Mouse (Mus musculus) myocyte (in vitro differentiated cells): ENCODE results near the gene Nfkbie. TPM values are rescaled to one million over a fixed set of nuclear protein-coding genes. Genes with fewer than 3 reads are reported as not detected.

Experiments used
- H3K27me3 ChIP-seq: one replicate; pipeline ENCODE4 v1.6.1; 2011; ENCODE audit not compliant: control insufficient read depth, insufficient read depth, insufficient read length
- H3K36me3 ChIP-seq: one replicate; pipeline ENCODE4 v1.6.1; 2011; ENCODE audit not compliant: control insufficient read depth, insufficient read depth
- H3K4me2 ChIP-seq: one replicate; pipeline ENCODE4 v1.6.1; 2011; ENCODE audit warnings: low read depth, control low read depth
- H3K4me3 ChIP-seq: one replicate; pipeline ENCODE4 v1.5.1; 2011; ENCODE audit warnings: mild to moderate bottlenecking, control low read depth, moderate library complexity
- H3K79me2 ChIP-seq: one replicate; pipeline ENCODE4 v1.6.1; 2011; ENCODE audit not compliant: control insufficient read depth, insufficient read depth
- H3ac ChIP-seq: one replicate; pipeline ENCODE4 v1.6.1; 2011; ENCODE audit not compliant: control insufficient read depth, insufficient read length
- CEBPB ChIP-seq: IDR thresholded peaks from 2 replicates; pipeline ENCODE4 v1.6.1; 2011; ENCODE audit warnings: mild to moderate bottlenecking, moderate library complexity; ENCODE audit not compliant: poor library complexity, insufficient read depth, severe bottlenecking
- E2F4 ChIP-seq: IDR thresholded peaks from one replicate; pipeline ENCODE4 v1.6.1; 2011; ENCODE audit warnings: mild to moderate bottlenecking, control low read depth, moderate library complexity; ENCODE audit not compliant: insufficient read depth
- MAX ChIP-seq: IDR thresholded peaks from one replicate; pipeline ENCODE4 v1.6.1; 2011; ENCODE audit warnings: low read depth, mild to moderate bottlenecking, control low read depth
- MYOD1 ChIP-seq, 3 experiments: IDR thresholded peaks; one replicate each; pipeline ENCODE4 v1.6.1; 2011; ENCODE audit warnings: control low read depth in 2 of 3, low read depth in 2 of 3, mild to moderate bottlenecking in 2 of 3, moderate library complexity in 1 of 3; ENCODE audit not compliant: insufficient read length in 2 of 3, control insufficient read depth in 1 of 3
- MYOG ChIP-seq, 3 experiments: IDR thresholded peaks; one replicate each; pipeline ENCODE4 v1.6.1; 2011; ENCODE audit warnings: control low read depth in 2 of 3, low read depth in 2 of 3, mild to moderate bottlenecking in 2 of 3; ENCODE audit not compliant: insufficient read length in 2 of 3, control insufficient read depth in 1 of 3, insufficient read depth in 1 of 3
- POLR2A ChIP-seq: IDR thresholded peaks from one replicate; pipeline ENCODE4 v1.6.1; 2011; ENCODE audit warnings: low read depth, mild to moderate bottlenecking, control low read depth, moderate library complexity; ENCODE audit not compliant: insufficient read length
- POLR2AphosphoS2 ChIP-seq: IDR thresholded peaks from one replicate; pipeline ENCODE4 v1.6.1; 2011; ENCODE audit warnings: low read depth, control low read depth; ENCODE audit not compliant: insufficient read length
- REST ChIP-seq: IDR thresholded peaks from one replicate; pipeline ENCODE4 v1.6.1; 2011; ENCODE audit warnings: mild to moderate bottlenecking, control low read depth, moderate library complexity; ENCODE audit not compliant: insufficient read depth, insufficient read length
- SRF ChIP-seq: IDR thresholded peaks from one replicate; pipeline ENCODE4 v1.6.1; 2011; ENCODE audit warnings: low read depth; ENCODE audit not compliant: control insufficient read depth, insufficient read length
- TCF12 ChIP-seq: IDR thresholded peaks from one replicate; pipeline ENCODE4 v1.6.1; 2011; ENCODE audit warnings: mild to moderate bottlenecking, control low read depth; ENCODE audit not compliant: poor library complexity, insufficient read depth, severe bottlenecking
- TCF3 ChIP-seq: IDR thresholded peaks from one replicate; pipeline ENCODE4 v1.6.1; 2011; ENCODE audit warnings: low read depth, control low read depth; ENCODE audit not compliant: insufficient read length
- USF1 ChIP-seq: IDR thresholded peaks from one replicate; pipeline ENCODE4 v1.6.1; 2011; ENCODE audit warnings: low read depth, mild to moderate bottlenecking, control low read depth, moderate library complexity
- polyA plus RNA-seq: library from polyadenylated mRNA; unstranded; fragments of >200 nt; fragmentation: generic; extraction: Trizol; gene quantifications from one replicate; pipeline ENCODE4 v1.2.1, GENCODE M21; 2012; ENCODE audit warnings: missing spikeins

Gene Nfkbie
- 7.3 TPM for polyA plus RNA-seq

DNA sequence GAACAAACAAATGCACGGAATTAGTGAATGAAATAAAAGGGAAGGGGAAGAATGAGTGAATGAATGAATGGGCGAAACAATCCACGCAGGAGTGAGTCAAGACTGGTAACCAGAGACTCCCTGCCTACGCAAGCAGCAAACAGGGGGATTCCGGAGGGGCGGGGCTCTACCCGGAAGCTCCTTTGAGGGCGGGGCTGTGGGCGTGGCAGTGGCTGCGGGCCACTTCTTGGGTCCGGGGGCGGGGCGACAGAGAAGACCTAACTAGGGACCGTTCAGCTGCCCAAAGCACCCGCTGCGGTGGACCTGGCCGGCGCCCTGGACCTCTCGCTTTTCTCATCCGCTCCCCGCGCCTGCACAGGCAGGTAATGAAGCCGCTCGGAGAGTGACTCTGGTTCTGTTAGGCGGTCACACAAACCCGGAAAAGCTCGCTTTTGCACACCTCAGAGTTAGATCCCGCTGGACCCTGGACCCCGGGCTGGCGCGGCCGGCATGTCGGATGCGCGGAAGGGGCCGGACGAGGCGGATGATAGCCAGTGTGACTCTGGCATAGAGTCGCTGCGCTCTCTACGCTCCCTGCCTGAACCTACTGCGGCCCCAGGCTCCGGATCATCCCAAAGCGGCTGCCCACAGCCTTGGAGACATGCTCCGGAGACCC, at the start of gene Nfkbie:
Gene Nfkbie (plus strand): TSS at position 252 of the 655 bp plus-strand sequence.
- Histone ChIP-seq H3K36me3 (no peaks in the 10 kb centered on the region), H3K79me2 (no peaks in the 10 kb centered on the region), H3K27me3 (peaks cover 1% of the 10 kb centered on the region), H3K4me3 (peak within 1 kb of the TSS; percentile 48), H3K4me2 (peak within 1 kb of the TSS; percentile 87), H3ac (peak within 1 kb of the TSS; percentile 6)
- TF ChIP-seq POLR2AphosphoS2 (peak; percentile 70), MAX (no peak), E2F4 (no peak), TCF3 (no peak), USF1 (no peak), SRF (no peak), POLR2A (peak; percentile 64), MYOD1 (IDR thresholded peaks at IDR 0.05; ENCODE audit: control insufficient read depth in 1 of 3, insufficient read length in 2 of 3, low read depth in 2 of 3) (no peak), CEBPB (no peak), REST (no peak), MYOG (IDR thresholded peaks at IDR 0.05; ENCODE audit: control insufficient read depth in 1 of 3, insufficient read depth in 1 of 3, insufficient read length in 2 of 3, low read depth in 2 of 3) (no peak)

- Histone ChIP-seq H3ac (peak overlapping the region; percentile 78), H3K4me2 (no peak overlapping the region), H3K79me2 (no peaks in the 10 kb centered on the region), H3K4me3 (peak overlapping the region; percentile 22), H3K36me3 (peaks cover 3% of the 10 kb centered on the region), H3K27me3 (no peaks in the 10 kb centered on the region)
- TF ChIP-seq SRF (no peak), MAX (no peak), REST (no peak), E2F4 (no peak), USF1 (no peak), MYOG (IDR thresholded peaks at IDR 0.05; ENCODE audit: control insufficient read depth in 1 of 3, insufficient read depth in 1 of 3, insufficient read length in 2 of 3, low read depth in 2 of 3) (no peak), POLR2AphosphoS2 (no peak), TCF3 (no peak), POLR2A (no peak), CEBPB (no peak), TCF12 (no peak), MYOD1 (IDR thresholded peaks at IDR 0.05; ENCODE audit: control insufficient read depth in 1 of 3, insufficient read length in 2 of 3, low read depth in 2 of 3) (no peak)
Measured at GRCm38 (mm10) chr17:45505941-45506465, 49.5 kb upstream of the Nfkbie start.

GRCm38 (mm10) chr17:45506700-45507189, 48.8 kb upstream of the Nfkbie start, which contains the start of gene Aars2:
Gene Aars2, plus strand, starts transcription at chr17:45506841.
- Histone ChIP-seq H3K36me3 (peaks cover 3% of the 10 kb centered on the region), H3K79me2 (no peaks in the 10 kb centered on the region)
- peak; percentile 24 for TF ChIP-seq POLR2AphosphoS2
- TF ChIP-seq MAX: no peak
- TF ChIP-seq POLR2A: peak; percentile 72

DNA sequence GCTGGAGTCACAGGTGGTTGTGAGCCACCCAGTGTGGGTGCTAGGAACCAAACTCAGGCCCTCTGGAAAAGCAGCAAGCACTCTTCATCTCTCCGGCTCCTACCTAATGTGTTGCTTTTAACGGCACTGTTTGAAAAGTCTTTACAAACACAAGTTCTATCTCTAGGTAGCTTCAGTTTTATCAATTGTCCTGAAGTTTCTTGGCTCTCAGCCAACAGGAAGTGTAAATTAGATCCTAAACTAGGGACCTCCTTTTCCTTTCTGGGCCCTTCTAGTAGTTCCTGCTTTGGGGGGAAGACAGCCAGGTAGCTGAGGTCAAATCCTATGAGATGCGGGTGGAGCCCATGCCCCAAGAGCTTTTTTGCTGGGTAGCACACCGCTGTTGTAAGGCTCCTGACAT, 44.6 kb upstream of the Nfkbie start:
- H3K36me3 ChIP-seq: peaks cover 3% of the 10 kb centered on the region
- no peak overlapping the region for H3ac ChIP-seq
- no peak overlapping the region for H3K4me3 ChIP-seq

More at GRCm38 (mm10) chr17:45506700-45507189, 48.8 kb upstream of the Nfkbie start, which contains the start of gene Aars2:
- peak within 1 kb of the TSS; percentile 78 for H3ac ChIP-seq
- H3K4me2 ChIP-seq: peak within 1 kb of the TSS; percentile 71
- peak within 1 kb of the TSS; percentile 22 for H3K4me3 ChIP-seq
- no peaks in the 10 kb centered on the region for H3K27me3 ChIP-seq

GRCm38 (mm10) chr17:45511757-45512156, 43.7 kb upstream of the Nfkbie start:
- no peaks in the 10 kb centered on the region for H3K79me2 ChIP-seq
- no peak overlapping the region for H3K4me3 ChIP-seq
- no peak overlapping the region for H3ac ChIP-seq
- H3K27me3 ChIP-seq: no peaks in the 10 kb centered on the region
- H3K4me2 ChIP-seq: no peak overlapping the region
- peaks cover 3% of the 10 kb centered on the region for H3K36me3 ChIP-seq
- TF ChIP-seq MYOG (IDR thresholded peaks at IDR 0.05; ENCODE audit: control insufficient read depth in 1 of 3, insufficient read depth in 1 of 3, insufficient read length in 2 of 3, low read depth in 2 of 3) (no peak), MYOD1 (IDR thresholded peaks at IDR 0.05; ENCODE audit: control insufficient read depth in 1 of 3, insufficient read length in 2 of 3, low read depth in 2 of 3) (no peak), MAX (no peak), SRF (no peak), TCF3 (no peak), POLR2AphosphoS2 (no peak), E2F4 (no peak), USF1 (no peak), REST (no peak), CEBPB (no peak)

More for the DNA sequence above, 44.6 kb upstream of the Nfkbie start:
- Histone ChIP-seq H3K4me2 (no peak overlapping the region), H3K27me3 (no peaks in the 10 kb centered on the region), H3K79me2 (no peaks in the 10 kb centered on the region)
- TF ChIP-seq TCF3 (no peak), REST (no peak), POLR2AphosphoS2 (no peak)
